Mouse (Mus musculus): ENCODE results near the gene E130114P18Rik. TPM values are rescaled to one million over a fixed set of nuclear protein-coding genes. Genes with fewer than 3 reads are reported as not detected.
A peak's percentile ranks its signal among the peaks of the same experiment; 100 is the strongest.

E130114P18Rik gene
- total and polyA plus RNA-seq, 2 experiments from 2014 or later, result 13.5 to 13.7 TPM

DNA sequence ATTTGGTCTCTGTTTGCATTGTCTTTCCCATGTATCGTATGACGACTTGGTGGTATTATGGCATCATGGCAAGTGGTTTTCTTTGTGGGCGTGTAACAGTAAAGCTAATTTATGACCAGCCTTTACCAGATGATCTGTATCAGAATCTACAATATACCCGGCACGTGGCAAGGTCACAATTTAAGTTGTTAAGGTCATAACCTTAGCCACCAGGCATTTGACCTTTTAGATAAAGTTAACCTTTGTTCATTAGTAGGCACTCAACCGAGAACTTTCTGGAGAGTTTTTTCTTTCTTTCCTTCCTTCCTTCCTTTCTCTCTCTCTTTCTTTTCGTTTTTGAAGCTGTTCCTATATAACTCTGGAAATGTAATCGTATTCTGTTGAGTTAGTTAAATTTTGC is 8.7 kb upstream of the E130114P18Rik start:
- Histone ChIP-seq H3K36me3 (ENCODE audit: insufficient read depth, low read length) (no peaks in the 10 kb centered on the region), H3K9ac (replicated peaks; ENCODE audit: low read length, poor library complexity, severe bottlenecking) (no peak overlapping the region), H3K9me3 (ENCODE audit: low read length) (no peaks in the 10 kb centered on the region), H3K4me3 (ENCODE audit: low read depth, low read length) (no peak overlapping the region), H3K4me1 (ENCODE audit: insufficient read depth, low read length) (0 out of 2 replicates have a peak, but pooled peaks cover 2% of the 10 kb centered on the region), H3K4me2 (ENCODE audit: low read depth, low read length, poor library complexity, severe bottlenecking) (no peak overlapping the region), H3K27me3 (ENCODE audit: insufficient read depth, low read length) (no peaks in the 10 kb centered on the region), H3K27ac (ENCODE audit: low read depth, low read length) (no peak overlapping the region)
- no peak for TF ChIP-seq CTCF (IDR thresholded peaks at IDR 0.05)
- no peak for DNase-seq (ENCODE audit: low spot score)
- WGBS, result 54% methylated on average over 8 of the region's 8 CpGs
- no peak for ATAC-seq (ENCODE audit: low FRiP score)

DNA sequence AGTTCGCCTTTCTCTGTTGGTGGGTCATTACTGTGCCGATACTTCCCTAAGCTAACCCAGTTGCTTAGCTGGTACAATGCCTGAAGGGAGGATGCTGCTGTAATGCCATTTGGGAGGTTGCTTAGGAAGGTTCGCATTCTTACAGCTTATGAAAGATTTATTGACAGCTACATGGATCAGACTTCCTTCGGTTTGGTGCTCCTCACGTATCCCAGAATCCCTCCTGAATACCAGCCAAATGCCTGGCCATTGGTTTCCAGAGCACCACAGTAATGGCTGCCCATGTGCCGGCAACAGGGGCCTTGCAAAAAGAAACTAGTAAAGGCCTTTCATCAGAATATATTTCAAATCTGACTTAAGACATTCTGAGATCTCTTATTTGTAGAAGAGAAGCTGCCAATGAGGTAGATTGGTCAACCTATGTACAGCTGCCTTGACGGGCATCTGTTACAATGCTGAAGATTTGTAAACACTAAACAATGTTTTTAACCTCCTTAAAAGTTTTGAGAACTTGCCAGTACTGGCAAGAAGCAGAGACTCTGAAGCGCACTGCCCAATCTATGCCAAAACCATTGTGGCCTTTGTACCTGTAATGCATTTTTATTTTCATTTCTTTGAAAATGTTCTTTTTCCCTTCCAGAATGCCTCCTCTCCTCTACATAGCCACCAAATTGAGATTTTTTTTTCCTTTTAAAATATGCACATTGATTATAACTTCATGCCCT is 7.8 kb upstream of the E130114P18Rik start:
- Histone ChIP-seq H3K36me3 (ENCODE audit: insufficient read depth, low read length) (no peaks in the 10 kb centered on the region), H3K9me3 (ENCODE audit: low read length) (no peaks in the 10 kb centered on the region), H3K4me3 (ENCODE audit: low read depth, low read length) (no peak overlapping the region), H3K9ac (replicated peaks; ENCODE audit: low read length, poor library complexity, severe bottlenecking) (no peak overlapping the region), H3K4me1 (ENCODE audit: insufficient read depth, low read length) (0 out of 2 replicates have a peak, but pooled peaks cover 2% of the 10 kb centered on the region), H3K27ac (ENCODE audit: low read depth, low read length) (peak overlapping the region; percentile 48), H3K27me3 (ENCODE audit: insufficient read depth, low read length) (no peaks in the 10 kb centered on the region), H3K4me2 (ENCODE audit: low read depth, low read length, poor library complexity, severe bottlenecking) (peak overlapping the region; percentile 10)
- DNase-seq (ENCODE audit: low spot score) (peak; percentile 62), ATAC-seq (ENCODE audit: low FRiP score) (no peak)
- TF ChIP-seq CTCF (IDR thresholded peaks at IDR 0.05), result no peak
- 65% methylated on average over 8 of the region's 8 CpGs for WGBS

DNA sequence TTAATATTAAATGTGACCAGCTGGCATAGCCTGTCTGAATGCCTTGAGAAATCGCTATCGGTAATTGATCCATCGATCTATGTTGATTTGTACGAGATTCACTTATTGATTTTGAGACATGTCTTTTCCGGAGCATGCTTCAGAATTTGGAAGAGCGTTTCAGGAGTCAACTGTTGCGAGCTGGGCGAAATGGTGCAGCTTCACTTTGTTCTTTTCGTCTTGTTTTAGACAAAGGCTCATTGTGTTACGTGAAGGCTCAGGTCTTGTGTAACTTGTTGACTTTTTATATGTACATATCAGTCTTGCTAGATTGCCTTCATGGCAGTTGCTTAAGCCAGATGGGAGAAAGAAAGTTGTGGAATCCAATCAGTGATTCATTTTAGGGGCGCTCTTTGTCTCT is 6.4 kb upstream of the E130114P18Rik start:
- DNase-seq (ENCODE audit: low spot score) (no peak), ATAC-seq (ENCODE audit: low FRiP score) (no peak)
- no peak for TF ChIP-seq CTCF (IDR thresholded peaks at IDR 0.05)
- H3K9ac ChIP-seq (replicated peaks; ENCODE audit: low read length, poor library complexity, severe bottlenecking), result no peak overlapping the region
- no peak overlapping the region for H3K4me3 ChIP-seq (ENCODE audit: low read depth, low read length)
- H3K27ac ChIP-seq (ENCODE audit: low read depth, low read length), result no peak overlapping the region
- 79% methylated on average over 11 of the region's 11 CpGs for WGBS
- 0 out of 2 replicates have a peak, but pooled peaks cover 2% of the 10 kb centered on the region for H3K4me1 ChIP-seq (ENCODE audit: insufficient read depth, low read length)
- no peak overlapping the region for H3K4me2 ChIP-seq (ENCODE audit: low read depth, low read length, poor library complexity, severe bottlenecking)
- no peaks in the 10 kb centered on the region for H3K27me3 ChIP-seq (ENCODE audit: insufficient read depth, low read length)
- no peaks in the 10 kb centered on the region for H3K9me3 ChIP-seq (ENCODE audit: low read length)
- no peaks in the 10 kb centered on the region for H3K36me3 ChIP-seq (ENCODE audit: insufficient read depth, low read length)

- Histone ChIP-seq H3K9me3 (ENCODE audit: low read length) (no peaks in the 10 kb centered on the region), H3K9ac (replicated peaks; ENCODE audit: low read length, poor library complexity, severe bottlenecking) (no peak overlapping the region), H3K27ac (ENCODE audit: low read depth, low read length) (no peak overlapping the region), H3K4me1 (ENCODE audit: insufficient read depth, low read length) (0 out of 2 replicates have a peak, but pooled peaks cover 2% of the 10 kb centered on the region), H3K36me3 (ENCODE audit: insufficient read depth, low read length) (no peaks in the 10 kb centered on the region), H3K27me3 (ENCODE audit: insufficient read depth, low read length) (peaks cover 2% of the 10 kb centered on the region; the same call in 1 of the 2 replicates), H3K4me2 (ENCODE audit: low read depth, low read length, poor library complexity, severe bottlenecking) (no peak overlapping the region), H3K4me3 (ENCODE audit: low read depth, low read length) (no peak overlapping the region)
- 93% methylated on average over 26 of the region's 26 CpGs for WGBS
- no peak for DNase-seq (ENCODE audit: low spot score)
- no peak for ATAC-seq (ENCODE audit: low FRiP score)
- no peak for TF ChIP-seq CTCF (IDR thresholded peaks at IDR 0.05)
Measured at GRCm38 (mm10) chr4:97783073-97783879, 5.4 kb upstream of the E130114P18Rik start.

DNA sequence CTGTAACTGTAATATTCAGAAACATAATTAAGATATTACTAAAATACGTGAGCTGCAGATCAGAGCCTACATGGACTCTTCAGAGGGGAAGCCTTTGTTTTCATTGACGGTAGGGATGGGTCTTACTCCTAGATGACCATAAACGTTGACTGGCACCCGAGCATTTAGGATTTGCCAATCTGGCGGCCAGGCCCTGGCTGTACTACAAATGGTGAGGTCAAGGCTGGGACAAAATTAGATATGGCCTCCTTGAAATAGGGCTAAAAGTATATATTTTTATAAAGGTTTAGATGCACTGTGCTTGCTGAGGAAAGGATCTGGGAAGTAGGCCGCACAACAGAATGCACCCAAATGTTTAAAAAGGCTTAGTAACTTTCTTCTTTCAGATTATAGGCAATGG is 4.6 kb upstream of the E130114P18Rik start:
- Histone ChIP-seq H3K9me3 (ENCODE audit: low read length) (no peaks in the 10 kb centered on the region), H3K27me3 (ENCODE audit: insufficient read depth, low read length) (peaks cover 4% of the 10 kb centered on the region; the same call in 1 of the 2 replicates), H3K4me1 (ENCODE audit: insufficient read depth, low read length) (0 out of 2 replicates have a peak, but pooled peaks cover 2% of the 10 kb centered on the region), H3K9ac (replicated peaks; ENCODE audit: low read length, poor library complexity, severe bottlenecking) (no peak overlapping the region), H3K4me3 (ENCODE audit: low read depth, low read length) (no peak overlapping the region), H3K36me3 (ENCODE audit: insufficient read depth, low read length) (no peaks in the 10 kb centered on the region), H3K4me2 (ENCODE audit: low read depth, low read length, poor library complexity, severe bottlenecking) (peak overlapping the region; percentile 5), H3K27ac (ENCODE audit: low read depth, low read length) (no peak overlapping the region)
- DNase-seq (ENCODE audit: low spot score) (no peak), ATAC-seq (ENCODE audit: low FRiP score) (no peak)
- TF ChIP-seq CTCF (IDR thresholded peaks at IDR 0.05), result no peak
- WGBS, result 80% methylated on average over 6 of the region's 6 CpGs

DNA sequence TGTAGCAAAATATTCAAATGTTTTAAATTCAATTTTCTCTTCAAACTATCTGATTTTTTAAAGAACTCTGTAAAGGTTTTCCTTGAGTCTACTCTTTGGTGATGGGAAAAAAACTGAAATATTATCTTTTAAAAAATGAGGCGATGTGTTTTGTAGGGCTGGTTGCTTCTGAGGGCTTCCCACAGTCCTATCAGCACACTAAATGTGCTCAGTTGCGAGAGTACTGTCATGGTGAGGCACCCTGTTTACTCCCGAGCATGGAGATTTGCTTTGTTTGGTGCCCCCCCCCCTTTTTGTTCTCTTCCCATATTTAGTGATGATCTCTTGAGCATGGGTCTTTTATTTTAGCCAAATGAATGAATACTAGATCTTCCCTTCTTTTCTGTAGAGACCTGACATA is 4.2 kb upstream of the E130114P18Rik start:
- H3K36me3 ChIP-seq (ENCODE audit: insufficient read depth, low read length), result no peaks in the 10 kb centered on the region
- H3K4me3 ChIP-seq (ENCODE audit: low read depth, low read length), result no peak overlapping the region
- peak overlapping the region; percentile 18; the same call in 1 of the 2 replicates for H3K4me2 ChIP-seq (ENCODE audit: low read depth, low read length, poor library complexity, severe bottlenecking)
- ATAC-seq (ENCODE audit: low FRiP score) (no peak), DNase-seq (ENCODE audit: low spot score) (no peak)
- peaks cover 4% of the 10 kb centered on the region; the same call in 1 of the 2 replicates for H3K27me3 ChIP-seq (ENCODE audit: insufficient read depth, low read length)
- no peak overlapping the region for H3K27ac ChIP-seq (ENCODE audit: low read depth, low read length)
- 83% methylated on average over 3 of the region's 3 CpGs for WGBS
- H3K9ac ChIP-seq (replicated peaks; ENCODE audit: low read length, poor library complexity, severe bottlenecking), result no peak overlapping the region
- no peaks in the 10 kb centered on the region for H3K4me1 ChIP-seq (ENCODE audit: insufficient read depth, low read length)
- no peak for TF ChIP-seq CTCF (IDR thresholded peaks at IDR 0.05)
- H3K9me3 ChIP-seq (ENCODE audit: low read length), result no peaks in the 10 kb centered on the region
